Mouse (Mus musculus) erythroblast, embryonic 14.5 days (primary cell): Measurements from ENCODE around the gene Grm7. TPM values are rescaled to one million over a fixed set of nuclear protein-coding genes. Genes with fewer than 3 reads are reported as not detected.

Source experiments
- H3K27me3 ChIP-seq: 2 replicates; pipeline ENCODE4 v1.6.1; 2012; ENCODE audit warnings: inconsistent platforms; ENCODE audit not compliant: control insufficient read depth
- H3K36me3 ChIP-seq: 2 replicates; pipeline ENCODE4 v1.6.1; 2012; ENCODE audit warnings: mild to moderate bottlenecking, inconsistent platforms; ENCODE audit not compliant: control insufficient read depth
- H3K4me1 ChIP-seq: 2 replicates; pipeline ENCODE4 v1.6.1; 2012; ENCODE audit warnings: inconsistent platforms; ENCODE audit not compliant: control insufficient read depth
- H3K4me3 ChIP-seq: replicated peaks from 2 replicates; pipeline ENCODE3; 2012; ENCODE audit warnings: moderate library complexity, mild to moderate bottlenecking, inconsistent platforms
- H3K9me3 ChIP-seq: 2 replicates; pipeline ENCODE4 v1.6.1; 2012; ENCODE audit warnings: low read length, inconsistent platforms, mixed read lengths; ENCODE audit not compliant: control insufficient read depth
- GATA1 ChIP-seq: IDR thresholded peaks from 2 replicates; pipeline ENCODE4 v1.6.1; 2012; ENCODE audit warnings: low read length, inconsistent platforms, mixed read lengths
- TAL1 ChIP-seq: IDR thresholded peaks from 3 replicates; pipeline ENCODE4 v1.6.1; 2012; ENCODE audit warnings: low read length, inconsistent platforms, mixed read lengths
- polyA plus RNA-seq: library from polyadenylated mRNA; stranded (reverse); fragments of >175 nt; gene quantifications from 2 replicates; pipeline ENCODE4 v1.2.3, GENCODE M21; 2012

Gene Grm7
- polyA plus RNA-seq, 1 experiment = 0.01 TPM

- Histone ChIP-seq H3K4me1 (no peaks in the 10 kb centered on the region), H3K4me3 (no peak overlapping the region), H3K27me3 (no peaks in the 10 kb centered on the region), H3K36me3 (no peaks in the 10 kb centered on the region), H3K9me3 (0 out of 2 replicates have a peak, but pooled peaks cover 2% of the 10 kb centered on the region)
- TF ChIP-seq TAL1 (no peak), GATA1 (no peak)
Observed at GRCm38 (mm10) chr6:111258256-111258655, 612.9 kb downstream of the Grm7 start.

GRCm38 (mm10) chr6:111261181-111261580 lies 615.8 kb downstream of the Grm7 start:
- H3K4me3 ChIP-seq = no peak overlapping the region
- H3K9me3 ChIP-seq = 0 out of 2 replicates have a peak, but pooled peaks cover 2% of the 10 kb centered on the region
- H3K36me3 ChIP-seq = no peaks in the 10 kb centered on the region
- TF ChIP-seq GATA1 = no peak
- TF ChIP-seq TAL1 = no peak
- H3K27me3 ChIP-seq = no peaks in the 10 kb centered on the region
- H3K4me1 ChIP-seq = no peaks in the 10 kb centered on the region

GRCm38 (mm10) chr6:111276657-111277056 lies 631.3 kb downstream of the Grm7 start:
- Histone ChIP-seq H3K27me3 (no peaks in the 10 kb centered on the region), H3K4me1 (no peaks in the 10 kb centered on the region), H3K9me3 (no peaks in the 10 kb centered on the region), H3K4me3 (no peak overlapping the region), H3K36me3 (no peaks in the 10 kb centered on the region)
- TF ChIP-seq TAL1 (no peak), GATA1 (no peak)

GRCm38 (mm10) chr6:111278516-111278915 lies 633.1 kb downstream of the Grm7 start:
- no peak overlapping the region for H3K4me3 ChIP-seq
- H3K27me3 ChIP-seq = no peaks in the 10 kb centered on the region
- H3K9me3 ChIP-seq = no peaks in the 10 kb centered on the region
- H3K4me1 ChIP-seq = no peaks in the 10 kb centered on the region
- no peaks in the 10 kb centered on the region for H3K36me3 ChIP-seq
- TF ChIP-seq GATA1 (no peak), TAL1 (no peak)

- no peaks in the 10 kb centered on the region for H3K27me3 ChIP-seq
- H3K9me3 ChIP-seq = no peaks in the 10 kb centered on the region
- TF ChIP-seq GATA1 (no peak), TAL1 (no peak)
- no peaks in the 10 kb centered on the region for H3K4me1 ChIP-seq
- H3K36me3 ChIP-seq = no peaks in the 10 kb centered on the region
- H3K4me3 ChIP-seq = no peak overlapping the region
Observed at GRCm38 (mm10) chr6:111293505-111294001, 648.2 kb downstream of the Grm7 start.

- H3K36me3 ChIP-seq = no peaks in the 10 kb centered on the region
- TF ChIP-seq GATA1 (no peak), TAL1 (no peak)
Observed at GRCm38 (mm10) chr6:111303912-111304555, 658.7 kb downstream of the Grm7 start.

GRCm38 (mm10) chr6:111361681-111362080 lies 716.3 kb downstream of the Grm7 start:
- TF ChIP-seq GATA1 (no peak), TAL1 (no peak)
- Histone ChIP-seq H3K9me3 (peaks cover 6% of the 10 kb centered on the region), H3K4me1 (no peaks in the 10 kb centered on the region), H3K27me3 (no peaks in the 10 kb centered on the region), H3K36me3 (no peaks in the 10 kb centered on the region), H3K4me3 (no peak overlapping the region)

More at GRCm38 (mm10) chr6:111303912-111304555, 658.7 kb downstream of the Grm7 start:
- H3K9me3 ChIP-seq = no peaks in the 10 kb centered on the region
- H3K27me3 ChIP-seq = no peaks in the 10 kb centered on the region
- no peaks in the 10 kb centered on the region for H3K4me1 ChIP-seq
- no peak overlapping the region for H3K4me3 ChIP-seq

GRCm38 (mm10) chr6:111368111-111368510 lies 722.7 kb downstream of the Grm7 start:
- Histone ChIP-seq H3K36me3 (no peaks in the 10 kb centered on the region), H3K4me1 (no peaks in the 10 kb centered on the region), H3K9me3 (peaks cover 4% of the 10 kb centered on the region; the same call in 1 of the 2 replicates), H3K4me3 (no peak overlapping the region), H3K27me3 (no peaks in the 10 kb centered on the region)
- no peak for TF ChIP-seq TAL1
- TF ChIP-seq GATA1 = no peak

GRCm38 (mm10) chr6:111368551-111368950 lies 723.2 kb downstream of the Grm7 start:
- H3K9me3 ChIP-seq = peaks cover 4% of the 10 kb centered on the region; the same call in 1 of the 2 replicates
- TF ChIP-seq TAL1 = no peak
- TF ChIP-seq GATA1 = no peak
- no peaks in the 10 kb centered on the region for H3K4me1 ChIP-seq
- no peaks in the 10 kb centered on the region for H3K27me3 ChIP-seq
- H3K4me3 ChIP-seq = no peak overlapping the region
- H3K36me3 ChIP-seq = no peaks in the 10 kb centered on the region

- TF ChIP-seq GATA1 = no peak
- TF ChIP-seq TAL1 = no peak
- no peaks in the 10 kb centered on the region for H3K4me1 ChIP-seq
- no peaks in the 10 kb centered on the region for H3K36me3 ChIP-seq
- H3K9me3 ChIP-seq = peaks cover 4% of the 10 kb centered on the region; the same call in 1 of the 2 replicates
- H3K4me3 ChIP-seq = no peak overlapping the region
- H3K27me3 ChIP-seq = no peaks in the 10 kb centered on the region
Observed at GRCm38 (mm10) chr6:111369013-111369412, 723.6 kb downstream of the Grm7 start.
